Mouse (Mus musculus): ENCODE measurements around the gene Syn2. TPM values are rescaled to one million over a fixed set of nuclear protein-coding genes. Genes with fewer than 3 reads are reported as not detected.

Gene Syn2
- polyA plus RNA-seq, 1 experiment from 2014 or later = 1.7 TPM

- Histone ChIP-seq H3K9me3 (ENCODE audit: control insufficient read depth, low read length) (no peaks in the 10 kb centered on the region), H3K4me1 (replicated peaks; ENCODE audit: control insufficient read depth, insufficient read depth, low read length) (no peaks in the 10 kb centered on the region), H3K4me3 (ENCODE audit: low read depth, low read length) (no peak overlapping the region), H3K27ac (ENCODE audit: low read depth, low read length) (no peak overlapping the region), H3K9ac (ENCODE audit: low read length) (no peak overlapping the region), H3K27me3 (ENCODE audit: control insufficient read depth, insufficient read depth, low read length) (no peaks in the 10 kb centered on the region), H3K4me2 (ENCODE audit: low read depth, low read length, severe bottlenecking) (no peak overlapping the region), H3K36me3 (ENCODE audit: control insufficient read depth, insufficient read depth, low read length) (no peaks in the 10 kb centered on the region)
- ATAC-seq (replicated peaks; ENCODE audit: low FRiP score) = no peak
- WGBS = 69% methylated on average over 5 of the region's 5 CpGs
- no peak for DNase-seq (ENCODE audit: low spot score)
Measured at GRCm38 (mm10) chr6:115269561-115269960, 134.9 kb downstream of the Syn2 start.

GRCm38 (mm10) chr6:115270085-115270484 lies 135.4 kb downstream of the Syn2 start:
- WGBS = 71% methylated on average over 2 of the region's 2 CpGs
- H3K9me3 ChIP-seq (ENCODE audit: control insufficient read depth, low read length) = no peaks in the 10 kb centered on the region
- H3K9ac ChIP-seq (ENCODE audit: low read length) = no peak overlapping the region
- no peak overlapping the region for H3K4me3 ChIP-seq (ENCODE audit: low read depth, low read length)
- no peak overlapping the region for H3K4me2 ChIP-seq (ENCODE audit: low read depth, low read length, severe bottlenecking)
- no peaks in the 10 kb centered on the region for H3K27me3 ChIP-seq (ENCODE audit: control insufficient read depth, insufficient read depth, low read length)
- H3K36me3 ChIP-seq (ENCODE audit: control insufficient read depth, insufficient read depth, low read length) = no peaks in the 10 kb centered on the region
- ATAC-seq (replicated peaks; ENCODE audit: low FRiP score) = no peak
- DNase-seq (ENCODE audit: low spot score) = no peak
- no peak overlapping the region for H3K27ac ChIP-seq (ENCODE audit: low read depth, low read length)
- no peaks in the 10 kb centered on the region for H3K4me1 ChIP-seq (replicated peaks; ENCODE audit: control insufficient read depth, insufficient read depth, low read length)

GRCm38 (mm10) chr6:115271326-115271725 lies 136.6 kb downstream of the Syn2 start:
- no peaks in the 10 kb centered on the region for H3K4me1 ChIP-seq (replicated peaks; ENCODE audit: control insufficient read depth, insufficient read depth, low read length)
- WGBS = 73% methylated on average over 3 of the region's 3 CpGs
- no peak overlapping the region for H3K4me3 ChIP-seq (ENCODE audit: low read depth, low read length)
- H3K36me3 ChIP-seq (ENCODE audit: control insufficient read depth, insufficient read depth, low read length) = no peaks in the 10 kb centered on the region
- no peak overlapping the region for H3K9ac ChIP-seq (ENCODE audit: low read length)
- DNase-seq (ENCODE audit: low spot score) = no peak
- H3K27ac ChIP-seq (ENCODE audit: low read depth, low read length) = no peak overlapping the region
- H3K27me3 ChIP-seq (ENCODE audit: control insufficient read depth, insufficient read depth, low read length) = no peaks in the 10 kb centered on the region
- ATAC-seq (replicated peaks; ENCODE audit: low FRiP score) = no peak
- no peak overlapping the region for H3K4me2 ChIP-seq (ENCODE audit: low read depth, low read length, severe bottlenecking)
- no peaks in the 10 kb centered on the region for H3K9me3 ChIP-seq (ENCODE audit: control insufficient read depth, low read length)

- ATAC-seq (replicated peaks; ENCODE audit: low FRiP score) (no peak), DNase-seq (ENCODE audit: low spot score) (no peak)
- WGBS = 27% methylated on average over 4 of the region's 4 CpGs
- Histone ChIP-seq H3K27ac (ENCODE audit: low read depth, low read length) (no peak overlapping the region), H3K4me2 (ENCODE audit: low read depth, low read length, severe bottlenecking) (no peak overlapping the region), H3K4me1 (replicated peaks; ENCODE audit: control insufficient read depth, insufficient read depth, low read length) (no peaks in the 10 kb centered on the region), H3K9ac (ENCODE audit: low read length) (no peak overlapping the region), H3K9me3 (ENCODE audit: control insufficient read depth, low read length) (no peaks in the 10 kb centered on the region), H3K27me3 (ENCODE audit: control insufficient read depth, insufficient read depth, low read length) (no peaks in the 10 kb centered on the region), H3K4me3 (ENCODE audit: low read depth, low read length) (no peak overlapping the region), H3K36me3 (ENCODE audit: control insufficient read depth, insufficient read depth, low read length) (no peaks in the 10 kb centered on the region)
Measured at GRCm38 (mm10) chr6:115271866-115272271, 137.2 kb downstream of the Syn2 start.

- H3K4me2 ChIP-seq (ENCODE audit: low read depth, low read length, severe bottlenecking) = no peak overlapping the region
- no peaks in the 10 kb centered on the region for H3K4me1 ChIP-seq (replicated peaks; ENCODE audit: control insufficient read depth, insufficient read depth, low read length)
- no peak overlapping the region for H3K9ac ChIP-seq (ENCODE audit: low read length)
- H3K4me3 ChIP-seq (ENCODE audit: low read depth, low read length) = no peak overlapping the region
- H3K36me3 ChIP-seq (ENCODE audit: control insufficient read depth, insufficient read depth, low read length) = no peaks in the 10 kb centered on the region
- H3K27me3 ChIP-seq (ENCODE audit: control insufficient read depth, insufficient read depth, low read length) = no peaks in the 10 kb centered on the region
- no peaks in the 10 kb centered on the region for H3K9me3 ChIP-seq (ENCODE audit: control insufficient read depth, low read length)
- DNase-seq (ENCODE audit: low spot score) (no peak), ATAC-seq (replicated peaks; ENCODE audit: low FRiP score) (no peak)
- H3K27ac ChIP-seq (ENCODE audit: low read depth, low read length) = no peak overlapping the region
- whole genome bisulfite sequencing = 91% methylated on average over 10 of the region's 10 CpGs
Measured at GRCm38 (mm10) chr6:115273346-115273745, 138.6 kb downstream of the Syn2 start.

- 77% methylated on average over 9 of the region's 9 CpGs for WGBS
- Histone ChIP-seq H3K27ac (ENCODE audit: low read depth, low read length) (no peak overlapping the region), H3K27me3 (ENCODE audit: control insufficient read depth, insufficient read depth, low read length) (no peaks in the 10 kb centered on the region), H3K9ac (ENCODE audit: low read length) (no peak overlapping the region), H3K4me1 (replicated peaks; ENCODE audit: control insufficient read depth, insufficient read depth, low read length) (no peaks in the 10 kb centered on the region), H3K9me3 (ENCODE audit: control insufficient read depth, low read length) (no peaks in the 10 kb centered on the region), H3K36me3 (ENCODE audit: control insufficient read depth, insufficient read depth, low read length) (no peaks in the 10 kb centered on the region), H3K4me2 (ENCODE audit: low read depth, low read length, severe bottlenecking) (no peak overlapping the region), H3K4me3 (ENCODE audit: low read depth, low read length) (no peak overlapping the region)
- DNase-seq (ENCODE audit: low spot score) (no peak), ATAC-seq (replicated peaks; ENCODE audit: low FRiP score) (no peak)
Measured at GRCm38 (mm10) chr6:115274705-115275104, 140.0 kb downstream of the Syn2 start.

GRCm38 (mm10) chr6:115275116-115275815 lies 140.6 kb downstream of the Syn2 start:
- Histone ChIP-seq H3K27me3 (ENCODE audit: control insufficient read depth, insufficient read depth, low read length) (no peaks in the 10 kb centered on the region), H3K4me3 (ENCODE audit: low read depth, low read length) (no peak overlapping the region), H3K9me3 (ENCODE audit: control insufficient read depth, low read length) (no peaks in the 10 kb centered on the region), H3K27ac (ENCODE audit: low read depth, low read length) (no peak overlapping the region), H3K4me1 (replicated peaks; ENCODE audit: control insufficient read depth, insufficient read depth, low read length) (no peaks in the 10 kb centered on the region), H3K9ac (ENCODE audit: low read length) (no peak overlapping the region), H3K36me3 (ENCODE audit: control insufficient read depth, insufficient read depth, low read length) (no peaks in the 10 kb centered on the region), H3K4me2 (ENCODE audit: low read depth, low read length, severe bottlenecking) (no peak overlapping the region)
- WGBS = 89% methylated on average over 10 of the region's 10 CpGs
- no peak for DNase-seq (ENCODE audit: low spot score)
- ATAC-seq (replicated peaks; ENCODE audit: low FRiP score) = no peak

- WGBS = 83% methylated on average over 8 of the region's 8 CpGs
- no peak for ATAC-seq (replicated peaks; ENCODE audit: low FRiP score)
Measured at GRCm38 (mm10) chr6:115278086-115278485, 143.4 kb downstream of the Syn2 start.

GRCm38 (mm10) chr6:115279639-115280038 lies 144.9 kb downstream of the Syn2 start:
- Histone ChIP-seq H3K27ac (ENCODE audit: low read depth, low read length) (no peak overlapping the region), H3K9me3 (ENCODE audit: control insufficient read depth, low read length) (no peaks in the 10 kb centered on the region), H3K4me1 (replicated peaks; ENCODE audit: control insufficient read depth, insufficient read depth, low read length) (no peaks in the 10 kb centered on the region), H3K4me3 (ENCODE audit: low read depth, low read length) (no peak overlapping the region), H3K9ac (ENCODE audit: low read length) (no peak overlapping the region), H3K4me2 (ENCODE audit: low read depth, low read length, severe bottlenecking) (no peak overlapping the region), H3K36me3 (ENCODE audit: control insufficient read depth, insufficient read depth, low read length) (no peaks in the 10 kb centered on the region), H3K27me3 (ENCODE audit: control insufficient read depth, insufficient read depth, low read length) (no peaks in the 10 kb centered on the region)
- DNase-seq (ENCODE audit: low spot score) = no peak
- 71% methylated on average over 2 of the region's 2 CpGs for WGBS
- ATAC-seq (replicated peaks; ENCODE audit: low FRiP score) = no peak

More at GRCm38 (mm10) chr6:115278086-115278485, 143.4 kb downstream of the Syn2 start:
- Histone ChIP-seq H3K27ac (ENCODE audit: low read depth, low read length) (no peak overlapping the region), H3K4me1 (replicated peaks; ENCODE audit: control insufficient read depth, insufficient read depth, low read length) (no peaks in the 10 kb centered on the region), H3K4me3 (ENCODE audit: low read depth, low read length) (no peak overlapping the region), H3K9me3 (ENCODE audit: control insufficient read depth, low read length) (no peaks in the 10 kb centered on the region), H3K9ac (ENCODE audit: low read length) (no peak overlapping the region), H3K4me2 (ENCODE audit: low read depth, low read length, severe bottlenecking) (no peak overlapping the region), H3K36me3 (ENCODE audit: control insufficient read depth, insufficient read depth, low read length) (no peaks in the 10 kb centered on the region), H3K27me3 (ENCODE audit: control insufficient read depth, insufficient read depth, low read length) (no peaks in the 10 kb centered on the region)
- no peak for DNase-seq (ENCODE audit: low spot score)

Data from forebrain, embryonic 11.5 days (tissue).